Mouse (Mus musculus) forelimb bud, embryonic 11.5 days (tissue): ENCODE measurements at regions not wholly inside any gene's neighbourhood (a gene's known extent, or its start where the extent isn't known, plus 50 kb on each side); places are given as distances from the start of the nearest gene placed in this dataset.

Experiments
- DNase-seq: peaks from one replicate; pipeline ENCODE4 v3.0.0-alpha.2; 2012; ENCODE audit warnings: low read depth, low spot score

DNA sequence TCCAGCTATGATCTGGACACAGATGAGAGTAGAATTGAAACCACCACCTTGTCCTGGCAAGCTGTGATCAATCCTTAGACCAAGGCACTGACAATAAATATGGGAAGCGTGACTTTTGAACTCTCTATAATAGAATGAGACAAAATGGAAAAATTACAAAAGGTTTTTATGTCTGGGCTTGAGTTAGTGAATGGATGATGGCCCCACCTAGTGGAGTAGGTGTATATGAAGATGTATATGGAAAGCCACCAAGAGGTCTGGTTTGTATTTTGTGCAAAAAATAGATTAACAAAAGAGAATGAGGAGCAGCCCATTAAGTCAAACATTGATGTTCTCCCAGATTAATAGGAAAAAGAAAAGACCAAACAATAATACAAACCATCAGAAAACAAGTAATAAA is 172.5 kb downstream of the Tacr3 start:
- DNase-seq: no peak

DNA sequence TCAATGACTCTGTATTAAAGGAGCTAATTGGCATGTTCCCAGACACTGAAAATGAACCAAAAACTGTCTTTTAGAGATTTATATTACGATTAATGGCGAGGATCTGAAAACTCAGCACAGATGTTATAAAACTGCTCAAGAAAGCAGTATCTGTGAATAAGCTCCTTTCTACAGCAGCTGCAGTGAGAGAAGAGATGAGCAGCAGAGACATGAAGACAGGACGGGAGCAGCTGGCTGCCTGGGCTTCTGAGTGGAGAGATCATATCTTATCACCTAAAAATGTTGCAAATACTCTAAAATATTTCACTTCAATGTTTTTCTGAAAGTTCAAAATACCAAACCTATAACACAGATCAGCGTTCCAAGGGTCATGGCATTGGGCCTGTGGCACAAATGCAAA is 187.0 kb downstream of the Tacr3 start:
- DNase-seq: no peak

DNA sequence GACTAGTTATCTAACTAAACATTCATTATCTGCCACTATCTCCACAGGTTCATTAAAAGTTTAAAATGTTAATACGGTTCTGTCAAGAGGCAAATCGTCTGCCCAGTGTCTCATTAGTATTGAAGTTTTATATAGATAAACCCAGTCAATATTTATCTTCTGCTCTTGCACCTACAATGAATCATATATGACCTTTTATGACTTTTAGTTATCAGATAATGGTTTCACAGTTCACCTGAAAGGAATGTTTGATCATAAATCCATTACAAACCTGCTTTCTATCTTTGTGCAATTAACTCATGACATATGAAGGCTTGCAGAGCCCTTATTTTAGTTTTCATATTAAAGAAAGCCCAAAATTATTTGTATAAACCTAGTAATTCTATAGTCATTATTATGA is 188.0 kb upstream of the Cenpe start:
- DNase-seq: no peak

GRCm38 (mm10) chr3:135024799-135025198 is 187.5 kb upstream of the Cenpe start:
- no peak for DNase-seq

DNA sequence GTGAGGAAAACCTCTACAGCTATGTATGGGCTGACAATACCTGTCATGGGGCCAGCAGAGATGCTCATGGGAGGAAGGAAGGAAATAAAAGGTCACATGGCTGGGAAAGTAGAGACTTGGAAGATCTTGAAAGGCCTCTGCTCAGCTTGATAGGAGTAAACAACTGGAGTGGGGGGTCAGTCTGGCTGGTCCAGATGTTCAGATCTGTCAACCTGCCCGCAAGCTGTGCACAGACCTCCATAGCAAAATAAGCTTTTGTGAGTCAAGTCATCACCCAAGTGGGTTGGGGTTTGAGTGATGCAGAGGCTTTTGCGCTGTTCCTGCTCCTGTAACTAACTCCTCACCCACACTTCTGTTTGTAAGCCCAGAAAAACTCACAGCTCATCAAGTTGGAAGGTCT is 179.9 kb upstream of the Cenpe start:
- no peak for DNase-seq

- no peak for DNase-seq
Measured at GRCm38 (mm10) chr3:135037383-135037782, 175.0 kb upstream of the Cenpe start.

- peak; percentile 32 for DNase-seq
Measured at GRCm38 (mm10) chr3:135042195-135042594, 170.1 kb upstream of the Cenpe start.

DNA sequence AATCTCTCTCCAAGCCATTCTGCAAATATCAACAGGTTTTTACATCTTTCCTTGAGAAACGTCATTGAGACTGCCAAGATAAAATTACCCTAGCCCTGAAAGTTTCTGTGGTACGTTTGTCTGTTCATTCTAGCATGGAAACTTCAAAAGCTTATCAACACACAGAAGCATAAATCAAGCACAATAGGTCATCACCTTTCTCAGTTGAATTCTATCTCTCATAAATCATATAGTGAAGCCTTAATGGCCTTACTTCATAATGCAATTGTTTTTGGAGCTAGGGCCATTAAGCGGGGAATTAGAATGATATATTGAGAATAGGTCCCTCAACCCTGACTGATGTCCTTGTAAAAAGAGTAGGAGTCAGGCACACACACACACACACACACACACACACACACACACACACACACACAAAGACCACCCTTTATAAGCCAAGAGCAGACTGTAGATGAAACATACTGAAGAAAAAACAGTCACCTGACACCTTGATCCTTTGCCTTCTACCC is 166.5 kb upstream of the Cenpe start:
- no peak for DNase-seq

- no peak for DNase-seq
Measured at GRCm38 (mm10) chr3:135091487-135091886, 120.8 kb upstream of the Cenpe start.

GRCm38 (mm10) chr3:135100901-135101586 is 111.3 kb upstream of the Cenpe start:
- no peak for DNase-seq
